ENCODE assay signal across 8 mouse cellular contexts in the genomic region with DNA sequence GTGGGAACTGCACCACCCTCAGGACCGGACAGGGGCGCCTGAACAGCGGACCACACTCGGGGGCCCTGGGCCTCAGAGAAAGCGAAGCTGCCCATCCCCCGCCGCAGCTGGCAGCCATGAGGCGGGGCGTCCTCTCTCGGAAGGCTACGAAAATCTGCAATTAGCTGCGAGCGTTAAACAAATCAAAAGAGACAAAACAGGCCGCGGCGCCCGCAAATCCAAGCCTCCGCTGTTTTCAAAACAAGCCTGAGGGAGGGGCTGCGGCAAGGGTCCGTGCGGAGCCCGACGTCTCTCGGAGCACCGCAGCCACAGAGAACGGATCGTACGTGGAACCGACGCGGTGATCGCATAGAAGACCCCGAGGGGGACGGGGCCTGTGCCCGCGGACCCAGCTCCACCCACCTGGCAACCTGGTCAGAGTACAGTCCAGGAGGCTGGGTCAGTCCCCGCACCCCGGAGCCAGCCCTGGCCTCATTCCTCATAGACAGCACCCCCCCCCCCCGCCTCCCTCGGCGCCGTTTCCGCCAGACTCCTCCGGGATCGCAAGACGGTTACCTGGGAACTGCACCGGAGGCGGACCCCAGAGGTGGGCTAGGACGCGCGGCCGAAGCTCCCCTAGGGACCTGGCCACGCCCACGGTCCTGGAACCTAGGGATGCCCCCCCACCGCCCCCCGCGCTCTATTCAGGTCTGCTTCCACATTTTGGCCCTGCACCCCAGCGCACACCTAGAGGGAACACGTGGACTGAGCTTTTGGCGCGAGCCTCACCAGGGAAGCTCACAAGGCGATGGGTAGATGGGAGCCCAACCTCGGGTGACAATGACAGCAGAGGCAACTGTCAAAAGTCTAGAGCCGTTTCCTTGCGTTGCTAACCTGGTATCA. TPM values are rescaled to one million over a fixed set of nuclear protein-coding genes. Genes with fewer than 3 reads are reported as not detected.
DNase-seq lines count a peak whose midpoint lies in the region.

No protein-coding gene starts in this region.

- intact Hi-C loops in heart, postnatal 10 days (cut with DNase I) = no loop called here

- peak; percentile 60 for DNase-seq in adrenal gland, postnatal 10 days
- DNase-seq in adrenal gland, adult 8-10 months = no peak
- peak; percentile 29 for DNase-seq in thymus, postnatal 14 days
- DNase-seq in thymus, postnatal 36 days = no peak
- peak; percentile 54 to 71 for DNase-seq in heart, postnatal 10 days
- peak; percentile 86 to 88 for DNase-seq in kidney, postnatal 36 days
- DNase-seq in mesoderm, embryonic 11.5 days (ENCODE audit: low read depth, low spot score) = peak; percentile 36
- peak; percentile 13 for DNase-seq in thymus, postnatal 25 days

RNA-seq across cellular contexts. Expression of a gene that starts 7.3 kb away (rescaled TPM):
- total RNA-seq in adrenal gland, postnatal 10 days (2021) = 100 to 1,000 TPM in 1 of 2 experiments, 10 to 100 TPM in 1; 96.8 to 105 TPM
- 100 to 1,000 TPM; 153 to 177 (median 157) TPM for total RNA-seq in adrenal gland, adult 8-10 months (2022)
- total RNA-seq in heart, postnatal 10 days (2021) = 100 to 1,000 TPM; 115 to 145 TPM

RNA-seq across cellular contexts. Expression of a gene that starts 23.0 kb away (rescaled TPM):
- 1 to 10 TPM; 4.7 to 7.4 TPM for total RNA-seq in adrenal gland, postnatal 10 days (2021)
- total RNA-seq in adrenal gland, adult 8-10 months (2022) = 10 to 100 TPM in 1 of 4 experiments, 1 to 10 TPM in 3; 6.9 to 13.2 (median 8.9) TPM
- total RNA-seq in heart, postnatal 10 days (2021) = 1 to 10 TPM; 8.6 TPM

RNA-seq across cellular contexts. Expression of a gene that starts 23.8 kb away (rescaled TPM):
- 1 to 10 TPM; 5.1 to 7.3 TPM for total RNA-seq in adrenal gland, postnatal 10 days (2021)
- total RNA-seq in adrenal gland, adult 8-10 months (2022) = 1 to 10 TPM; 4.6 to 7.7 (median 6.3) TPM
- 1 to 10 TPM; 4.1 to 4.8 TPM for total RNA-seq in heart, postnatal 10 days (2021)

RNA-seq across cellular contexts. Expression of a gene that starts 32.8 kb away (rescaled TPM):
- total RNA-seq in adrenal gland, postnatal 10 days (2021) = 10 to 100 TPM; 10.1 to 19.3 TPM
- total RNA-seq in adrenal gland, adult 8-10 months (2022) = 10 to 100 TPM; 10.5 to 22.7 (median 14.3) TPM
- total RNA-seq in heart, postnatal 10 days (2021) = 10 to 100 TPM; 23.8 to 24.8 TPM

RNA-seq across cellular contexts. Expression of a gene that starts 38.1 kb away (rescaled TPM):
- 10 to 100 TPM; 41.8 to 52.0 TPM for total RNA-seq in adrenal gland, postnatal 10 days (2021)
- 10 to 100 TPM; 46.8 to 89.2 (median 66.8) TPM for total RNA-seq in adrenal gland, adult 8-10 months (2022)
- total RNA-seq in heart, postnatal 10 days (2021) = 10 to 100 TPM; 59.5 to 60.6 TPM

Comparison
In these comparisons a context has a peak if more than half of its experiments do, and no peak if none do; other contexts are left out.
1. DNase-seq: peak in adrenal gland, postnatal 10 days (single experiment), thymus, postnatal 14 days (single experiment), heart, postnatal 10 days (2 of 2), kidney, postnatal 36 days (2 of 2), mesoderm, embryonic 11.5 days (single experiment) and thymus, postnatal 25 days (single experiment); none in adrenal gland, adult 8-10 months (single experiment) and thymus, postnatal 36 days (0 of 2).